Mouse (Mus musculus): ENCODE data around the gene Krt77.

GRCm38 (mm10) chr15:101860421-101861130 lies 8.9 kb downstream of the Krt77 start:
- no peak for TF ChIP-seq GATA1 (IDR thresholded peaks at IDR 0.05; ENCODE audit: low read length)
- no peak for TF ChIP-seq TAL1 (IDR thresholded peaks at IDR 0.05; ENCODE audit: low read length)
